In the genomic region with DNA sequence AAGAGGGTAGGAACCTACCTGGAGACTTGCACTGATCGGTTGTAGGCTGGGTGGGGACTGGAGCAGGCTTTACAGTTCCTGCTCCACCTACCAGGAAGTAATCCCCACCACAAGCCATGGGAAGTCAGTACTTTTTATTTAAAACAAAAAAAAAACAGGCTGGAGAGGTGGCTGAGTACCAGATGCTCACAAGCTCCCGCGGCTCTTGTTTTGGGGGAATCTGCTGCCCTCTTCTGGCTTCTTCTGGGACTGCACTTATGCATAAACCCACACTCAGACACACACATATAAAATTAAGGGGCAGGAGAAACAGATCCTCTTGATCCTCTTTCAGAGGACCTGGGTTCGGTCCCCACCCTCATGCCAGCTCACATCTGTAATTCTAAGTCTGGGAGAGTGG, we compare ENCODE assay signal across 9 mouse cellular contexts. TPM values are rescaled to one million over a fixed set of nuclear protein-coding genes. Genes with fewer than 3 reads are reported as not detected.
DNase-seq lines count a peak whose midpoint lies in the region; ATAC-seq lines count a peak whose summit lies in the region.
"Had no signal": no experiment of that assay in that cellular context is flagged by ENCODE, and none has a peak within 500 bp of the region (broad histone marks: within the 10 kb centered on the region; RNA-seq: fewer than 3 reads in every experiment).

No protein-coding gene starts in this region.

- ATAC-seq in liver, embryonic 13.5 days (ENCODE audit: low read depth), result no peak
- ATAC-seq in activated CD4-positive, CD25-positive, alpha-beta regulatory T cell, adult 4 months, result no peak

- DNase-seq in cerebellum, postnatal 10 days, result peak; percentile 28 to 58
- no peak for DNase-seq in cerebellum, adult 9-10 months
- peak; percentile 53 to 60 for DNase-seq in layer of hippocampus, postnatal 10 days (ENCODE audit: low spot score in 2 of 2)
- no peak for DNase-seq in layer of hippocampus, adult 9-10 months (ENCODE audit: low spot score)
- peak; percentile 88 for DNase-seq in ZHBTc4 (ENCODE audit: low read depth, low spot score)
- peak; percentile 13 for DNase-seq in liver, embryonic 13.5 days
- peak; percentile 42 for DNase-seq in thymus, postnatal 25 days

- H3K4me1 ChIP-seq in liver, embryonic 13.5 days (replicated peaks), result peaks cover 9% of the 10 kb centered on the region; the same call in 1 of the 2 replicates

- H3K9ac ChIP-seq in liver, embryonic 13.5 days, result no peak overlapping the region

- no peak overlapping the region for H3K4me3 ChIP-seq in liver, embryonic 13.5 days (replicated peaks)

- H3K27ac ChIP-seq in liver, embryonic 13.5 days, result no peak overlapping the region

- WGBS in liver, embryonic 13.5 days (ENCODE audit: insufficient replicate concordance), result 60% methylated on average over 4 of the region's 4 CpGs

- H3K36me3 ChIP-seq in liver, embryonic 13.5 days, result no peaks in the 10 kb centered on the region; the same call in 1 of the 2 replicates

- no peaks in the 10 kb centered on the region for H3K9me3 ChIP-seq in liver, embryonic 13.5 days (replicated peaks)

- no peak overlapping the region for H3K4me2 ChIP-seq in liver, embryonic 13.5 days

- H3K27me3 ChIP-seq in liver, embryonic 13.5 days, result no peaks in the 10 kb centered on the region
- H3K27me3 ChIP-seq: megakaryocyte, embryonic 14.5 days had no signal

RNA-seq across cellular contexts. Expression of a gene that starts 27.3 kb away (rescaled TPM):
- under 1 TPM; 0.38 to 0.87 TPM for total RNA-seq in layer of hippocampus, postnatal 10 days (2021)
- polyA plus RNA-seq in liver, embryonic 13.5 days (2015; fragmentation: Nextera tagmentation; extraction: Ambion mirVana), result 28.3 and 29.9 TPM in 2 replicates
- not detected for polyA plus RNA-seq in activated CD4-positive, CD25-positive, alpha-beta regulatory T cell, adult 4 months (2017; shearing (Covaris generic))

RNA-seq across cellular contexts. Expression of a gene that starts 39.4 kb away (rescaled TPM):
- total RNA-seq in layer of hippocampus, postnatal 10 days (2021), result 1 to 10 TPM; 5.6 to 6.1 TPM
- polyA plus RNA-seq in liver, embryonic 13.5 days (2015; fragmentation: Nextera tagmentation; extraction: Ambion mirVana), result 3.3 and 4.3 TPM in 2 replicates
- 1 to 10 TPM; 2.3 to 3.3 TPM for polyA plus RNA-seq in activated CD4-positive, CD25-positive, alpha-beta regulatory T cell, adult 4 months (2017; shearing (Covaris generic))

RNA-seq across cellular contexts. Expression of a gene that starts 58.5 kb away (rescaled TPM):
- total RNA-seq in layer of hippocampus, postnatal 10 days (2021), result 100 to 1,000 TPM; 114 to 123 TPM
- 32.8 and 38.3 TPM in 2 replicates for polyA plus RNA-seq in liver, embryonic 13.5 days (2015; fragmentation: Nextera tagmentation; extraction: Ambion mirVana)
- 10 to 100 TPM; 38.6 to 48.2 TPM for polyA plus RNA-seq in activated CD4-positive, CD25-positive, alpha-beta regulatory T cell, adult 4 months (2017; shearing (Covaris generic))

Comparison
In these comparisons a context has a peak if more than half of its experiments do, and no peak if none do; other contexts are left out.
1. DNase-seq: peak in cerebellum, postnatal 10 days (2 of 2), layer of hippocampus, postnatal 10 days (2 of 2), ZHBTc4 (single experiment), liver, embryonic 13.5 days (single experiment) and thymus, postnatal 25 days (single experiment); none in cerebellum, adult 9-10 months (single experiment) and layer of hippocampus, adult 9-10 months (single experiment).
2. RNA of a gene that starts 27.3 kb away (polyA plus RNA-seq): 28.3 to 29.9 TPM in liver, embryonic 13.5 days; not detected in activated CD4-positive, CD25-positive, alpha-beta regulatory T cell, adult 4 months; every median in the first group is over 10 times any median in the second.